Mouse (Mus musculus) layer of hippocampus, postnatal 25 days (tissue): ENCODE measurements around the gene 6430628N08Rik. TPM values are rescaled to one million over a fixed set of nuclear protein-coding genes. Genes with fewer than 3 reads are reported as not detected.

Experiments used
- DNase-seq, 2 experiments: peaks; one replicate each; pipeline ENCODE4 v3.0.0; 2022; ENCODE audit warnings: mixed read lengths in 2 of 2, low spot score in 1 of 2; ENCODE audit errors: extremely low spot score in 1 of 2
- total RNA-seq, 2 experiments: library from RNA; stranded (reverse); gene quantifications; 2 replicates each; pipeline ENCODE4 v1.2.3; 2021

6430628N08Rik gene
- under 1 TPM in 1 of 2 experiments, not detected in 1; 0.22 TPM for total RNA-seq

DNA sequence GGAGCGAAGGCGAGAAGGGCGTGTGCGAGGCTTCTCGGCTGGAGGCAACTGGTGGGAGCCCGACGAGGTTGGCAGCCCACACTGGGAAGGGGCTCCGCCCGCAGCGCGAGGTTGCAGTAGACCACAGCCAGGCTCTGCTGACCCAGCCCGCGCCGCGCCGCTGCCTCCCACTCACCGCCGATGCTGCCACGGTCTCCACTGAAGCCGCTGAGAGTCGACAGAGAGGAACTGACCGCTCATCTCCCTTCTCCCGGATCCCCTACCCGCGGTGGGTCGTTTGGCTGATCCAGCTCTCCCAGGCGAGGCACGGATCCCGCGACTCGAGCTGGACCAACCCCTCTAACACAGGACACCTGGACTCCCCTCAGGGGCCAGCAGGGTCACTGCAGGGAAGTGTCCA lies at the start of gene 6430628N08Rik:
TSS of gene 6430628N08Rik (plus strand) at position 113 of the 400 bp plus-strand sequence.
- DNase-seq = no peak

- DNase-seq = no peak
These were observed 49.6 kb upstream of the 6430628N08Rik start for GRCm38 (mm10) chr4:115840842-115841241.

DNA sequence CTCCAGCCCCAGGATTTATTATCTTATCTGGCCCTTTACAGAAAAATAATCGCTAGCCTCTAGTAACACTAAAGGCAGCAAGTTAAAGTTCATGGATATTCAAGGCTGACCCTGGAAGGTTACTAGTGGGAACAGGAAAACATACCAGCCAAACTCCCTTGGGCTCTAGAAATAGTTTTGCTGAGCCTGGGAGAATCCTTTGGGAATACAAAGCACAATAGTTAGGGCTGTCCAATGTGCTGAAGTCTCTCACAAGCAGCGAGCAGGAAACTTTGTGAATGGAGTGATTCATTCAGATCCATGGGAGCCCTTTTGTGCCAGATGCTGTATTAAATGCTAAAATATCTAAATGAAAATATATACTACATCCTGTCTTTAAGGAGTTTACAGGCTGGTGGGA lies 43.8 kb upstream of the 6430628N08Rik start:
- DNase-seq = no peak

- DNase-seq = no peak
These were observed 43.1 kb upstream of the 6430628N08Rik start for GRCm38 (mm10) chr4:115847377-115847776.

DNA sequence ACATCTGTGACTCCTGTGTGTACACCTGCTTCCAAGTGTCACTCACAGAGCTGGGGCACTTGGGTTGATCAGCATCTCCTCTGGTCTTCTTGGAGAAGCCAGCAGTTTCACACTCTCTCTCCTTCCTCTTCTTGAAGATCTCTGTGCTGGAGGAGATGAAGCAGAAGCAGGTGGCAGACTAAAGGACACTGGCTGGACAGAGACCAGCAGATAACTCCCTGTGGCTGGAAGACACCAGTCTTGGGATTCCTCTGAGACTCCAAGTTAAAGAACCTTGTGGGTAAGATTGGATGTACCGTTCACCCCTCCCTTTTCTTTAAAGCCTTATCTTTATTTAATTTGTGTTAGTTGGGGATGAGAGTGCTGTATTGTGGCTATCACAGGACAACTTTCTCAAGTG lies 42.4 kb upstream of the 6430628N08Rik start:
- no peak for DNase-seq

- DNase-seq = no peak
These were observed 41.3 kb upstream of the 6430628N08Rik start for GRCm38 (mm10) chr4:115848990-115849677.

- no peak for DNase-seq
These were observed 40.4 kb upstream of the 6430628N08Rik start for GRCm38 (mm10) chr4:115850111-115850510.

DNA sequence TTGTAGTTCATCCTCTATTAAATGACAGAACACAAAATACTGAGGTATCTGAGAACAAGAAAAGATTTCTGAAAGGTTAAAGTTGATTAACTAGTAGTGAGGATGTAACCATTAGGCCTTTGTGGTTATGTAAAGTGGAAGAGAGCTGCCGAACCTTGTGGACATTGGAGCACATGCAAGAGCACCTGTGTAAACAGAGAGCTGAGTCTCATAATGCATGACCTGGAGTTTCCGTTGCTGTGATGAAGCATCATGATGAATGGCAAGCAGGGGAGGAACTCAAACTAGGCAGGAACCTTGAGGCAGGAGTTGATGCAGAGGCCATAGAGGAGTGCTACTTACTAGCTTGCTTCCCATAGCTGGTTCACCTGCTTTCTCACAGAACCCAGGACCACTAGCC lies 39.8 kb upstream of the 6430628N08Rik start:
- no peak for DNase-seq

DNA sequence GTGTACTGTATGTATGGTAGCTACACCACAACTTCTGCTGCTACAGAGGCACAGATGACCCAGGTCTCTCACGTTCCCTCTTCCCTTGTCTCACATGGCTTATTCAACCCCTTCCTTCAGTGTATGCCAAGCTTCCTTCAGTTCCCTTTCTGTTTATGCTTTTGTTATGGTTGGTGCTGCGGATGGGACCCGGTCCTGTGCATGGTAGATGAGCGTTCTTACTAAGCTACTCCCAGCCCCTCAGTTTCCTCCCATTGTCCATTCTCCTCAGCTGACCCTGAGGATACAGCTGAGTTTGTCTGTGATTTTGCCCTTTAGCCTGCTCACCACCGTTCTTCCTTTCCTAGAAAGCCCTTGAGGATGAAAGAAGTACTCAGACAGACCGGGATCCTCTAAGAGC lies 38.9 kb upstream of the 6430628N08Rik start:
- DNase-seq = no peak

- DNase-seq = no peak
These were observed 35.4 kb upstream of the 6430628N08Rik start for GRCm38 (mm10) chr4:115855100-115855499.

DNA sequence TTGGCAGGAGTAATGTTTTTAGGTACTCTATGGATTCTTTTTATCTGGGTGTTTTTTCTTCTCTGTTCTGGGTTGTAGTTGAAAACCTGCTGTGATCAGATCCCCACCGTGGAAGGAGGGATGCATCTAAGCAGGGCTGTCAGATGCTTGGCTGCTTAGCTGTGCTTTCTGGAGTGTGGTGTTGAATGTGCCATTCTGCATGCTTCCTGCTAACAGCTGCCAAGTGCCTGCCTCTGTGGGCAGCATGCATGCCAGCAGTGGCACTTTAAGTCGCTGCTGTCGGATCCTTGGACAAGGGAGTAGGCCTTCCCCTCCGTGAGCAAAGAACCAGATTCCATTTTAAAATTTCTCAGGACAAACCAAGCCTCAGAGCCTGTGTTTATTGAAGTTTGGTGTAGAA lies 34.9 kb upstream of the 6430628N08Rik start:
- DNase-seq = no peak

GRCm38 (mm10) chr4:115856282-115856681 lies 34.2 kb upstream of the 6430628N08Rik start:
- no peak for DNase-seq

DNA sequence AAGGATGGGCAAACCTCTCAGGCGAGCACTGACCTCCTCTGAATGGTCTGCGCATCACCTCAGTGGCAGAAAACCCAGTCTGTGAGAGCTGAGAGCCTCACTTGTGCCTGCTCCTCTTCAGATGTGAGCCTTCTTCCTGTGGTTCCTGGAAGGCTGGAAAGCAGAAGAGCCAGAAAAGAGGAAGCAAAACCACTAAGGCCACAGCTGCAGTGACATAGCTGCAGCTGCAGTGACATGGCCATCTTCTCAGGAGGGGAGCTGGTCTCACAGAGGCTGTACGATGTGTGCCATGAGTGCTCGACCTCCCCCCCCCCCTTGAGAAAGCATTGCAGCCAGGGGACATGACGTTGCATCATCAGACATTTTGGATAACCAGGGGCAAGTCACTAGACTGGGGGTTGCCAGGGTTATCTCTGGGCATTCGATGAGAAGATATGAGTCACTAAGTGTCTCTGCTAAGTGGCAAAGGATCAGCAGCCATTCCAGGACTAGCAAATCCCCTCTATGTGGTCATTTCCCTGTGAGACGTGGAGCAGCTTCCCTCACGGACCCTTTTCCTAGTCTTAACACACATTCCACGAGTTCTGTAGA lies 33.1 kb upstream of the 6430628N08Rik start:
- no peak for DNase-seq

- no peak for DNase-seq
These were observed 27.1 kb upstream of the 6430628N08Rik start for GRCm38 (mm10) chr4:115863352-115863751.

- DNase-seq = no peak
These were observed 26.6 kb upstream of the 6430628N08Rik start for GRCm38 (mm10) chr4:115863880-115864279.

GRCm38 (mm10) chr4:115869512-115870210 lies 20.8 kb upstream of the 6430628N08Rik start:
- DNase-seq = no peak

GRCm38 (mm10) chr4:115873231-115873630 lies 17.2 kb upstream of the 6430628N08Rik start:
- no peak for DNase-seq

DNA sequence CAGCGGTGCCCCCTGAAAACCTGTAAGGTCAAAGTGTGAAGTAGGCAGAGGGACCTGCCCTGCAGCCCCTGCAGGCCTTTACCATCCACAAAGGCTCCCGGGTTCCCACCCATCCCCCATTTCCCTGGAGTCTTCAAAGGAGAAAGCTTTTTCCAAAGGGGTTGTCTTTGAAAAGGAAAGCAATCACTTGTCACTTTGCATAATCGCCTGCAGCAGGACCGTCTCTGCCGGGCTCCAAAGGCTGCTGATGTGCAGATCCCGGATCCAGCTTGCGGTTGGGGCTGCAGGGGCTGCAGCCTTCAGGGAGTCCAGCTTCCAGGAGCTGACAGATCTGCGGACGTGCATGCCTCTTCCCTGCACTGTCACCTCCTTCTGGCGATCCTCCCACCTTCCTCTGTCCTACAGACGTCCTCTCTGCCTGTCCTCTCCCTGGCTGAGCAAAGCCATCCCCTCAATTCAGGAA lies 12.2 kb upstream of the 6430628N08Rik start:
- DNase-seq = no peak

GRCm38 (mm10) chr4:115878828-115879227 lies 11.6 kb upstream of the 6430628N08Rik start:
- DNase-seq = no peak

DNA sequence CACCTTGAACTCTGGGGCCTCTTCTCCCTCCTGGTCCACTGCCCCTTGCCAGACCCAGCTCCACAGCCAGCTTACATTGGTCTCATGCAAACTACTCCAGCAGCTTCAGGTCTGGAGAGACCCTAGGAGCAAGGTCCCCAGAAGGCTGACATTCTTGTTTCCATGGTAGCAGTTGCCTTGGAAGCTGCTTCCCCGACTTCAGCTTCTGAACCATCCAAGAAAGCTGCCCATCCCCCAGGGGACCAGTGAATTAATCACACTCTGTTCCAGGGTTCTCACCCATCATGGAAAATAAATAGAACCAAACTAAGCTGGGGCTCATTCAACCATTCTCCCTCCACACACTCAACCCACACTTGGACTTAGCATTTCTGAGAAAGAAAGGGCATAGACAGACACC lies 9.3 kb upstream of the 6430628N08Rik start:
- DNase-seq = peak in 1 of 2 experiments; percentile 31

DNA sequence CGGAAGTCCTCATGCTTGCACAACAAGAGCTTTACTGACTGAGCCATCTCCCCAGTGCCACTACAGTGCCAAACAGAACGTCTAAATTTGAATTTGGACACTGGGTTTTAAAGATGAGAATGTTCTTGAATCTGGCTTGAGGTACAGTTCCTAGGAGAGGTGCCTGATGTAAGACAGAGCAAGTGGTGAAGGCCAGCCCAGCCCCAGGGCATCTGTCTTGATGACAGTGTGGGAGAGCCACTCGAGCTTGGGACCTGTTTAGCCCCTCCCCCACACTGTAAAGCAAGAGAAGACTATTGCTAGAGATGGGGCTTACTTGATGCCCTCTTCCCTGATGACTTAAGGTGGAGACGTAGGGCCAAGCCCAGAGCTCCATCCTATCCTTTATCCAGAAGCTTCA lies 8.3 kb upstream of the 6430628N08Rik start:
- no peak for DNase-seq
